Mouse (Mus musculus) thymus, adult 2 months (tissue): ENCODE measurements at regions not wholly inside any gene's neighbourhood (a gene's known extent, or its start where the extent isn't known, plus 50 kb on each side); places are given as distances from the start of the nearest gene placed in this dataset.

Experiments used
- DNase-seq: peaks from one replicate; pipeline ENCODE4 v3.0.0; 2021
- H3K27ac ChIP-seq: fragments of 200-500 bp; 2 replicates; pipeline ENCODE4 v1.5.1; 2012; ENCODE audit warnings: low read length, control low read depth; ENCODE audit not compliant: control insufficient read depth, insufficient read depth
- H3K27me3 ChIP-seq: fragments of 200-500 bp; 2 replicates; pipeline ENCODE4 v1.6.1; 2012; ENCODE audit warnings: mild to moderate bottlenecking, low read length, moderate library complexity, mixed read lengths; ENCODE audit not compliant: control insufficient read depth, insufficient read depth
- H3K36me3 ChIP-seq: fragments of 200-500 bp; 2 replicates; pipeline ENCODE4 v1.6.1; 2012; ENCODE audit warnings: mild to moderate bottlenecking, low read length, moderate library complexity; ENCODE audit not compliant: control insufficient read depth, insufficient read depth
- H3K4me1 ChIP-seq: fragments of 200-500 bp; replicated peaks from 2 replicates; pipeline ENCODE4 v1.6.1; 2012; ENCODE audit warnings: low read length; ENCODE audit not compliant: control insufficient read depth, insufficient read depth
- H3K4me3 ChIP-seq: fragments of 200-500 bp; 2 replicates; pipeline ENCODE4 v1.5.1; 2012; ENCODE audit warnings: mild to moderate bottlenecking, low read length, control low read depth, moderate library complexity; ENCODE audit not compliant: control insufficient read depth, insufficient read depth
- CTCF ChIP-seq: fragments of 200-500 bp; IDR thresholded peaks from 2 replicates; pipeline ENCODE4 v1.5.1; 2012; ENCODE audit warnings: mild to moderate bottlenecking, control low read depth, low read length, moderate library complexity, borderline replicate concordance; ENCODE audit not compliant: control insufficient read depth, poor library complexity, insufficient read depth; ENCODE audit errors: extremely low read depth
- POLR2A ChIP-seq: fragments of 200-500 bp; IDR thresholded peaks from 2 replicates; pipeline ENCODE4 v1.6.1; 2012; ENCODE audit warnings: mild to moderate bottlenecking, low read length, control low read depth, moderate library complexity; ENCODE audit not compliant: control insufficient read depth, poor library complexity, insufficient read depth; ENCODE audit errors: extremely low read depth
- WGBS: fragments of 180-500 bp; shearing (Covaris S2); methylation state at CpG from one replicate; pipeline ENCODE4 v1.1.7; 2018; 5-methylcytosine and 5-hydroxymethylcytosine counted together

DNA sequence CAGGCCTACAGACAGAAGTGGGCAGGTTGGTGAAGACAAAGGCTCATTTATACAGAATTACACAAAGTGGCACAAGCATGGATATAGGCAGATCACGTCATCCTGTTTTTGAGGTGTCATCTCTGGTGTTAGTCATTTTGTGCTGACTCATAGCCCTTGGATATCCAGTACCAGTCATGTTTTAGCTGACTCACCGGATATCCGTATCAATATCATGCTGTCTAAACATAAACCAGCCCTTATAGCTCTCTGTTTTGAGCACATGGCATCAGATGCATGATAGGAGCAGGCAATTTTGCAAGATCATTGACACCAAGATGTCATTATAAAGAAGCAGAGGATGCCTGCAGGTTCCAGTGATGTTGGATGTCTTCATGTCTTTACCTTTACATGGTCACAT, 97.5 kb upstream of the Mki67 start:
- H3K36me3 ChIP-seq, result no peaks in the 10 kb centered on the region

DNA sequence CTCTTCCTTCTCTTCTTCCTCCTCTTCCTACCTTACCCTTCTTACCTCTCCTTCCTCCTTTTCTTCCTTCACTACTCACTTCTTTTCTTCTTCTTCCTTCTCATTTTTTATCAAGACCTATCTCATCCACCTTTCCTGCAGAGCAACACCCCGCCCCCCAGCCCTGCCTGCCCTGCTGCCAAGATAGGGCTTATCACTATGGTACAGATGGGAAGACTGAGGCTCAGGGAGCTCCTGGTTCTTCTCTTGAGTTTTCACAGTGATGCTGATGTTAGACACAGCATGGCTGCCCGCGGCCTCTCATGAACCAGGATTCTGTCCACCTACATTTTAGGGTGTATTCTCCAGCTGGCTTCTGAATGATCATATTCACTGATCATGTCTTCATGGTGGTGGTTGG, 100.0 kb upstream of the Mki67 start:
- Histone ChIP-seq H3K27me3 (no peaks in the 10 kb centered on the region), H3K4me1 (no peaks in the 10 kb centered on the region), H3K4me3 (no peak overlapping the region), H3K27ac (no peak overlapping the region), H3K36me3 (no peaks in the 10 kb centered on the region)
- WGBS, result 90% methylated on average over 3 of the region's 3 CpGs
- no peak for TF ChIP-seq CTCF
- no peak for TF ChIP-seq POLR2A
- DNase-seq, result no peak

More for the DNA sequence above, 97.5 kb upstream of the Mki67 start:
- Histone ChIP-seq H3K27ac (no peak overlapping the region), H3K27me3 (no peaks in the 10 kb centered on the region), H3K4me1 (no peaks in the 10 kb centered on the region), H3K4me3 (no peak overlapping the region)
- DNase-seq, result no peak
- TF ChIP-seq CTCF (no peak), POLR2A (no peak)
- WGBS, result 97% methylated on average over 3 of the region's 3 CpGs

DNA sequence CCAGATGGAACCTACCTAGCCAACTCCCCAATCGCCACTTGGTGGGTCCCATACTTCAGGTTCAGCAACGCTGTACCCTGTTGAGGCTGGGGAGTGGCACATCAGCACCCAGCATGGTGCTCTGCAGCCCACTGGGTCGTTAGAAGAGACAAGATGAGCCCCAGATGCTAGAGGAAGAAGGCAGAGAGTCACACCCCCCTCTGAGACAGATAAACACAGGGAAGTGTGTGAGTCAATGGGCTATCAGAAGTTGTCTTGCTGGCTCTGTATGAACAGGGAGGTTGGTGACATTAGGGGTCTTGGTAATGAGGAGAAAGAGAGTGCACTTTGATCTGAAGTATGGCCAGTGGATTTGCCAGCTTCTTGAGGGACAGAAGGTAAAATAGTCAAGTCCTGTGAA, 101.7 kb upstream of the Mki67 start:
- no peak overlapping the region for H3K27ac ChIP-seq
- DNase-seq, result no peak
- H3K4me1 ChIP-seq, result no peaks in the 10 kb centered on the region

DNA sequence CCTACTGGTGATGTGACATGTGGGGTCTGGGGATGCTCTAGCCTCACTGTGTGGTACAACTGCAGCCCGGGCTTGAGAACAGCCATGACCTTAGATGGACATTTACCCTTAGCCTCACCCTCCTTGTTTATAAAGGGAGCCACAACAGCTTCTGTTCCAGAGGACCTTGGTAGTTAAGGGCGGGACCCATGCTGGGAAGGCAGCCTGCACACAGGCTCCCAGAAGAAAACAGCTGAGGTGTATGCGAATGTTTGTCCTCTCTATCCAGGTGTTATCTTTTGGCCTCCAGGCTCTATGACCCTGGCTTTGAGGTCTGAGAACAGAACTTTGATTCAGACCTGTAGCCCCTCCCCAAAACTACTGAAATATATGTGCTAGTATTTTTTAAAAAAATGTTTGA, 102.1 kb upstream of the Mki67 start:
- H3K27me3 ChIP-seq, result no peaks in the 10 kb centered on the region
- TF ChIP-seq POLR2A, result no peak
- no peak for TF ChIP-seq CTCF
- no peak for DNase-seq
- no peaks in the 10 kb centered on the region for H3K4me1 ChIP-seq
- H3K36me3 ChIP-seq, result no peaks in the 10 kb centered on the region
- no peak overlapping the region for H3K4me3 ChIP-seq
- WGBS, result 96% methylated on average over 3 of the region's 3 CpGs
- H3K27ac ChIP-seq, result no peak overlapping the region

More for the DNA sequence above, 101.7 kb upstream of the Mki67 start:
- Histone ChIP-seq H3K36me3 (no peaks in the 10 kb centered on the region), H3K4me3 (no peak overlapping the region), H3K27me3 (no peaks in the 10 kb centered on the region)
- WGBS, result 78% methylated on average over 3 of the region's 3 CpGs
- no peak for TF ChIP-seq POLR2A
- TF ChIP-seq CTCF, result no peak

DNA sequence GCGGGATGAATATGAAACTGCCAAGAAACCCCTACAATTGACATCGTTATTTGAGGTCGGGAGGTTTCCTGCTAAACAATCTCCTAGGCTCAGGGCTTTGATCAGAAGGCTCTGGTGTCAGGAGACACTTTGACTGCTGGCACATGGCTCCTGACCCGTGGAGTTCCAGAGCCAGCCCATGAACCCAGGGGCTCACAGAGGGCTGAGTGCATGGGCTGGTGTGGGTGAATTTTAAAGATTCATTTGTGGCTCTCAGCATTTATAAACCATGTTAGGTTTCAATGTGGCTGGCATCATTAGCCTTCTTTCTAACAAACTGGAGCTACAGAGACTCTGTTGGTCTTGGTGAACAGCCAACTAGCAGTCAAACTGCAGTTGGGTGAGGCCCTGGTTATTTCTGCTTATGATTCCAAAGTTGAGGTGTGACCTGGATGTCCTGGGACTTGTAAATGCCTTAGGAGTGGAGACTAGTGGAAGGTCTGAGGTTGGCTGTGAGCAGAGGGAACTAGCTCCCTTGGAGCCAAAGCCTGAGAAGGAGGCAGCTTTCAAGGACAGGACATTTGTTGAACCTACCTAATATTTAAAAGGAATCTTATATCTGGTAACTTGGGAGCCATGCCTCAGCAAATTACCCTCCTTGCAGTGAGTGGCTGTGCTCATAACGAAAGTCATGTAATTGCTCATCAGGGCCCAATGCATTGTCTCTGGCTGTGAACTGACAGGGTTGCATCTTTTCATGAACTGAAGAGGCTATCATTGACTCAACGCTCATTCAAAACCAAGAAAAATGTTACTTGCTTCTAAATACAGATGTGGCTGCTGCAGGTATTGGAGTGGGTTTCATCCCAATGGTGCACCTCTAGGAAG, 108.0 kb upstream of the Mki67 start:
- no peaks in the 10 kb centered on the region for H3K36me3 ChIP-seq
- H3K27me3 ChIP-seq, result no peaks in the 10 kb centered on the region
- TF ChIP-seq CTCF, result no peak
- no peak for TF ChIP-seq POLR2A
- no peak overlapping the region for H3K4me3 ChIP-seq
- no peak overlapping the region for H3K27ac ChIP-seq
- no peaks in the 10 kb centered on the region for H3K4me1 ChIP-seq
- 78% methylated on average over 6 of the region's 6 CpGs for WGBS
- no peak for DNase-seq

DNA sequence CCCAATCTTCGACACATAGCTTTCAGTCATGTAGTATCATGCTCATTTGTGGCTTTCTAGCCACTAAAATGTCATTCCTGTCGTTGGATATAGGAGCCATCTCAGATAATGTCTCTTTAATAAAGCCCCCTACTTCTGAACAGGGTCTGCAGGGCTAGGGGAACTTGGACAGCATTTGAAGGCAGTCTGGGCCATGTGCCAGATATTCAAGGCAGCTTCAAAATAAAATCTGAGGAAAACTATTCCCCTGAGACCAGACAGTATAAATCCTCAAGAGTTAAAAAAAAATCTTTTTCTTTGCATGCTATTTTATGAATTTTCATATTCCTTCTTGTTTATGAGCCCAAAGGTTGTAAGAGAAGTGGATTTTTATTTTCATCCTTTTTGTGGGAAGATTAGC, 113.1 kb upstream of the Mki67 start:
- WGBS, result 63% methylated on average over 2 of the region's 2 CpGs
- DNase-seq, result no peak
- H3K4me3 ChIP-seq, result no peak overlapping the region
- H3K27me3 ChIP-seq, result no peaks in the 10 kb centered on the region
- H3K27ac ChIP-seq, result no peak overlapping the region
- H3K36me3 ChIP-seq, result no peaks in the 10 kb centered on the region
- TF ChIP-seq POLR2A, result no peak
- no peak for TF ChIP-seq CTCF
- H3K4me1 ChIP-seq, result no peaks in the 10 kb centered on the region
